Mouse (Mus musculus) heart, adult 2 months (tissue): Measurements from ENCODE around the gene Fbxl13. TPM values are rescaled to one million over a fixed set of nuclear protein-coding genes. Genes with fewer than 3 reads are reported as not detected.

Experiments
- DNase-seq, 2 experiments: peaks; one replicate each; pipeline ENCODE4 v3.0.0; 2021
- H3K27ac ChIP-seq: fragments of 200-600 bp; 2 replicates; pipeline ENCODE4 v1.8.1; 2022
- H3K27me3 ChIP-seq: fragments of 200-500 bp; 2 replicates; pipeline ENCODE4 v1.6.1; 2012; ENCODE audit warnings: mild to moderate bottlenecking, low read length, inconsistent platforms, mixed read lengths; ENCODE audit not compliant: control insufficient read depth, insufficient read depth
- H3K36me3 ChIP-seq: fragments of 200-500 bp; 2 replicates; pipeline ENCODE4 v1.6.1; 2012; ENCODE audit warnings: low read length, inconsistent platforms; ENCODE audit not compliant: control insufficient read depth, insufficient read depth
- H3K4me1 ChIP-seq: fragments of 200-500 bp; 2 replicates; pipeline ENCODE4 v1.6.1; 2011; ENCODE audit warnings: low read length; ENCODE audit not compliant: control insufficient read depth, insufficient read depth
- H3K4me3 ChIP-seq: fragments of 200-600 bp; 2 replicates; pipeline ENCODE4 v1.8.1; 2022
- H3K79me2 ChIP-seq: fragments of 200-500 bp; replicated peaks from 2 replicates; pipeline ENCODE4 v1.6.1; 2012; ENCODE audit warnings: mild to moderate bottlenecking, inconsistent platforms, low read length, moderate library complexity, mixed read lengths; ENCODE audit not compliant: control insufficient read depth, insufficient read depth
- H3K9ac ChIP-seq: fragments of 200-500 bp; 2 replicates; pipeline ENCODE4 v1.6.1; 2012; ENCODE audit warnings: low read depth, mild to moderate bottlenecking, control low read depth, inconsistent platforms, low read length, mixed read lengths
- CTCF ChIP-seq: fragments of 200-600 bp; IDR thresholded peaks from 2 replicates; pipeline ENCODE4 v1.8.1; 2022; ENCODE audit warnings: antibody characterized with exemption, mild to moderate bottlenecking, moderate library complexity
- EP300 ChIP-seq: fragments of 200-500 bp; IDR thresholded peaks from 2 replicates; pipeline ENCODE4 v1.6.1; 2011; ENCODE audit warnings: low read depth, low read length, control low read depth; ENCODE audit not compliant: insufficient read depth
- POLR2A ChIP-seq: fragments of 200-500 bp; IDR thresholded peaks from 2 replicates; pipeline ENCODE4 v1.6.1; 2011; ENCODE audit warnings: mild to moderate bottlenecking, low read depth, low read length, control low read depth; ENCODE audit not compliant: insufficient read depth
- WGBS: fragments of 180-500 bp; shearing (Covaris S2); methylation state at CpG from one replicate; pipeline ENCODE4 v1.1.7; 2018; 5-methylcytosine and 5-hydroxymethylcytosine counted together
- intact Hi-C: fragments of 180-260 bp; cut with DNase I; formaldehyde crosslinking; loops from one replicate; pipeline ENCODE4 v1.15.1; 2025
- polyA plus RNA-seq: library from polyadenylated mRNA; depleted of rRNA; stranded (reverse); fragments of >200 nt; gene quantifications from 2 replicates; pipeline ENCODE4 v1.2.3, GENCODE M21; 2012
- total RNA-seq, 2 experiments: library from RNA; stranded (reverse); gene quantifications; 2 replicates each; pipeline ENCODE4 v1.2.3; 2021

The Fbxl13 gene
- total and polyA plus RNA-seq, 3 experiments: 0.47 TPM; not detected in 2

- no peak for TF ChIP-seq CTCF
- no peak for TF ChIP-seq POLR2A
- no peak for TF ChIP-seq EP300
- H3K36me3 ChIP-seq: no peaks in the 10 kb centered on the region
- H3K9ac ChIP-seq: no peak overlapping the region
- no peak for DNase-seq
- WGBS: 94% methylated on average over 6 of the region's 6 CpGs
- no peak overlapping the region for H3K27ac ChIP-seq
- no peaks in the 10 kb centered on the region for H3K79me2 ChIP-seq
- no peak overlapping the region for H3K4me3 ChIP-seq
- H3K27me3 ChIP-seq: no peaks in the 10 kb centered on the region
- peaks cover 3% of the 10 kb centered on the region; the same call in 1 of the 2 replicates for H3K4me1 ChIP-seq
- intact Hi-C loops: no loop called here
Observed at GRCm38 (mm10) chr5:21660850-21661249, 15.4 kb upstream of the Fbxl13 start.

GRCm38 (mm10) chr5:21658623-21659395 lies 13.4 kb upstream of the Fbxl13 start:
- intact Hi-C loops: loop anchor here (1.0 kb wide), 1 partner anchor 76 kb away; no protein-coding TSS in a partner anchor
- TF ChIP-seq EP300: 0 out of 2 replicates have a peak, but pooled peaks have one; percentile 11
- TF ChIP-seq POLR2A: no peak
- peak; percentile 90 for TF ChIP-seq CTCF
- H3K27ac ChIP-seq: no peak overlapping the region
- H3K4me1 ChIP-seq: peaks cover 3% of the 10 kb centered on the region; the same call in 1 of the 2 replicates
- 49% methylated on average over 11 of the region's 11 CpGs for WGBS
- no peak overlapping the region for H3K9ac ChIP-seq
- H3K79me2 ChIP-seq: no peaks in the 10 kb centered on the region
- no peak overlapping the region for H3K4me3 ChIP-seq
- H3K36me3 ChIP-seq: no peaks in the 10 kb centered on the region
- no peaks in the 10 kb centered on the region for H3K27me3 ChIP-seq
- peak; percentile 70 to 83 for DNase-seq

- TF ChIP-seq POLR2A (no peak), EP300 (no peak), CTCF (no peak)
- Histone ChIP-seq H3K4me1 (peaks cover 3% of the 10 kb centered on the region; the same call in 1 of the 2 replicates), H3K9ac (no peak overlapping the region), H3K79me2 (no peaks in the 10 kb centered on the region), H3K27me3 (no peaks in the 10 kb centered on the region), H3K27ac (no peak overlapping the region), H3K4me3 (no peak overlapping the region), H3K36me3 (no peaks in the 10 kb centered on the region)
- no peak for DNase-seq
- WGBS: 93% methylated on average over 6 of the region's 6 CpGs
- intact Hi-C loops: loop anchor here (1.0 kb wide), 1 partner anchor 77 kb away; no protein-coding TSS in a partner anchor
Observed at GRCm38 (mm10) chr5:21658038-21658437, 12.6 kb upstream of the Fbxl13 start.

GRCm38 (mm10) chr5:21656912-21657311 lies 11.5 kb upstream of the Fbxl13 start:
- intact Hi-C loops: no loop called here
- Histone ChIP-seq H3K4me3 (no peak overlapping the region), H3K79me2 (no peaks in the 10 kb centered on the region), H3K4me1 (peaks cover 3% of the 10 kb centered on the region; the same call in 1 of the 2 replicates), H3K27me3 (no peaks in the 10 kb centered on the region), H3K27ac (no peak overlapping the region), H3K9ac (no peak overlapping the region), H3K36me3 (no peaks in the 10 kb centered on the region)
- DNase-seq: no peak
- TF ChIP-seq CTCF (no peak), POLR2A (no peak), EP300 (no peak)
- WGBS: 87% methylated on average over 9 of the region's 9 CpGs

GRCm38 (mm10) chr5:21651885-21652612 lies 6.6 kb upstream of the Fbxl13 start:
- WGBS: 77% methylated on average over 7 of the region's 7 CpGs
- H3K27ac ChIP-seq: no peak overlapping the region

More at GRCm38 (mm10) chr5:21651885-21652612, 6.6 kb upstream of the Fbxl13 start:
- no peak for DNase-seq
- intact Hi-C loops: no loop called here
- Histone ChIP-seq H3K27me3 (no peaks in the 10 kb centered on the region), H3K36me3 (no peaks in the 10 kb centered on the region), H3K4me1 (no peaks in the 10 kb centered on the region), H3K9ac (no peak overlapping the region), H3K4me3 (no peak overlapping the region), H3K79me2 (no peaks in the 10 kb centered on the region)
- TF ChIP-seq EP300 (no peak), POLR2A (no peak), CTCF (no peak)
